Mouse (Mus musculus) kidney, adult 2 months (tissue): ENCODE results near the gene Dppa5a. TPM values are rescaled to one million over a fixed set of nuclear protein-coding genes. Genes with fewer than 3 reads are reported as not detected.
A peak's percentile ranks its signal among the peaks of the same experiment; 100 is the strongest.
"Not testable (repeated sequence)": the region's sequence is repeated elsewhere in the genome, so short reads cannot be mapped to it uniquely, and the experiment has no call there.

ENCODE experiments used
- DNase-seq: peaks from one replicate; pipeline ENCODE4 v3.0.0; 2021
- H3K27ac ChIP-seq: fragments of 200-500 bp; 2 replicates; pipeline ENCODE4 v1.5.1; 2012; ENCODE audit warnings: low read depth, low read length, control low read depth, inconsistent platforms; ENCODE audit not compliant: insufficient read depth
- H3K27me3 ChIP-seq: fragments of 200-500 bp; replicated peaks from 2 replicates; pipeline ENCODE4 v1.6.1; 2012; ENCODE audit warnings: mild to moderate bottlenecking, moderate library complexity, low read length, inconsistent platforms; ENCODE audit not compliant: control insufficient read depth, insufficient read depth
- H3K36me3 ChIP-seq: fragments of 200-500 bp; 2 replicates; pipeline ENCODE4 v1.6.1; 2012; ENCODE audit warnings: mild to moderate bottlenecking, moderate library complexity, low read length, inconsistent platforms; ENCODE audit not compliant: control insufficient read depth, insufficient read depth
- H3K4me1 ChIP-seq: fragments of 200-500 bp; 2 replicates; pipeline ENCODE4 v1.6.1; 2011; ENCODE audit warnings: low read length; ENCODE audit not compliant: control insufficient read depth, insufficient read depth
- H3K4me3 ChIP-seq: fragments of 200-500 bp; 2 replicates; pipeline ENCODE4 v1.5.1; 2011; ENCODE audit warnings: mild to moderate bottlenecking, low read depth, low read length, control low read depth; ENCODE audit not compliant: insufficient read depth
- CTCF ChIP-seq: fragments of 200-500 bp; conservative IDR thresholded peaks from 2 replicates; pipeline ENCODE4 v1.5.1; 2011; ENCODE audit warnings: low read depth, mild to moderate bottlenecking, control low read depth, low read length, moderate library complexity, mixed read lengths; ENCODE audit not compliant: insufficient read depth, insufficient read length
- POLR2A ChIP-seq: fragments of 200-500 bp; IDR thresholded peaks from one replicate; pipeline ENCODE4 v1.6.1; 2011; ENCODE audit warnings: low read depth, low read length, control low read depth
- WGBS: fragments of 180-500 bp; shearing (Covaris S2); methylation state at CpG from one replicate; pipeline ENCODE4 v1.1.7; 2018; 5-methylcytosine and 5-hydroxymethylcytosine counted together
- polyA plus RNA-seq: library from polyadenylated mRNA; depleted of rRNA; stranded (reverse); fragments of >200 nt; gene quantifications from 2 replicates; pipeline ENCODE4 v1.2.3, GENCODE M21; 2012; rRNA removed

Dppa5a gene
- polyA plus RNA-seq, 1 experiment, result not detected

GRCm38 (mm10) chr9:78340324-78340723 lies 27.7 kb downstream of the Dppa5a start:
- H3K27ac ChIP-seq, H3K4me1 ChIP-seq, H3K36me3 ChIP-seq, H3K4me3 ChIP-seq, H3K27me3 ChIP-seq: not testable (repeated sequence)
- peak; percentile 32 for DNase-seq
- WGBS, result 21% methylated on average over 8 of the region's 8 CpGs
- peak; percentile 54 for TF ChIP-seq CTCF

GRCm38 (mm10) chr9:78337050-78337449 lies 30.9 kb downstream of the Dppa5a start:
- not testable (repeated sequence) for H3K4me1 ChIP-seq, H3K4me3 ChIP-seq, H3K27me3 ChIP-seq, H3K36me3 ChIP-seq, H3K27ac ChIP-seq, DNase-seq

- H3K4me3 ChIP-seq, H3K27me3 ChIP-seq, H3K36me3 ChIP-seq, H3K4me1 ChIP-seq, H3K27ac ChIP-seq, DNase-seq: not testable (repeated sequence)
- WGBS, result 87% methylated on average over 1 of the region's 1 CpGs
Observed at GRCm38 (mm10) chr9:78327289-78327688, 40.7 kb downstream of the Dppa5a start, which contains the start of gene Omt2b. Gene Omt2b, plus strand, starts transcription at chr9:78327589.

- no peaks in the 10 kb centered on the region for H3K4me1 ChIP-seq
- no peaks in the 10 kb centered on the region for H3K27me3 ChIP-seq
- H3K4me3 ChIP-seq, result no peak overlapping the region
- H3K36me3 ChIP-seq, result no peaks in the 10 kb centered on the region
- no peak for DNase-seq
- H3K27ac ChIP-seq, result no peak overlapping the region
- no peak for TF ChIP-seq POLR2A
- peak; percentile 57 for TF ChIP-seq CTCF
- 13% methylated on average over 1 of the region's 1 CpGs for WGBS
Observed at GRCm38 (mm10) chr9:78319499-78319898, 48.5 kb downstream of the Dppa5a start.

Other genes with a start within 250 kb of the Dppa5a start
- 120 and 154 TPM in 2 replicates for gene Gsta4, start 185.4 kb downstream of the Dppa5a start, polyA plus RNA-seq
- 1.6 and 1.9 TPM in 2 replicates for gene Gsta1, start 137.5 kb downstream of the Dppa5a start, polyA plus RNA-seq
- gene Gm3776, start 111.0 kb downstream of the Dppa5a start, polyA plus RNA-seq, result 0.67 and 0.80 TPM in 2 replicates
- gene Gm10639, start 78.3 kb downstream of the Dppa5a start, polyA plus RNA-seq, result 20.6 and 30.8 TPM in 2 replicates
- gene Omt2a, start 53.4 kb downstream of the Dppa5a start, polyA plus RNA-seq, result not detected in 2 replicates
- not detected in 2 replicates for gene Omt2b, start 40.6 kb downstream of the Dppa5a start, polyA plus RNA-seq
- gene Gsta2, start 12.4 kb downstream of the Dppa5a start, polyA plus RNA-seq, result 583 and 726 TPM in 2 replicates
- gene Ooep, start 10.5 kb upstream of the Dppa5a start, polyA plus RNA-seq, result 0.03 TPM in 1 of 2 replicates, not detected in the other
- not detected in 2 replicates for gene Ddx43, start 27.6 kb upstream of the Dppa5a start, polyA plus RNA-seq
- 0.19 and 0.36 TPM in 2 replicates for gene Cgas, start 75.1 kb upstream of the Dppa5a start, polyA plus RNA-seq
- 21.0 and 23.4 TPM in 2 replicates for gene Mto1, start 80.0 kb upstream of the Dppa5a start, polyA plus RNA-seq
- gene Gm17324, start 80.6 kb upstream of the Dppa5a start, polyA plus RNA-seq, result 0.08 TPM in 1 of 2 replicates, not detected in the other
- gene Eef1a1, start 121.0 kb upstream of the Dppa5a start, polyA plus RNA-seq, result 4,503 and 4,540 TPM in 2 replicates
- gene Slc17a5, start 219.9 kb upstream of the Dppa5a start, polyA plus RNA-seq, result 36.7 and 37.2 TPM in 2 replicates
- gene Cd109, start 247.4 kb upstream of the Dppa5a start, polyA plus RNA-seq, result 0.30 and 0.33 TPM in 2 replicates